Mouse (Mus musculus) kidney, embryonic 16.5 days (tissue): ENCODE data around the gene 1700034J05Rik. TPM values are rescaled to one million over a fixed set of nuclear protein-coding genes. Genes with fewer than 3 reads are reported as not detected.

Experiments used
- ATAC-seq: fragments of 200-750 bp; cut with Nextera tagmentation; 2 replicates; pipeline ENCODE4 v1.8.0; 2017; ENCODE audit warnings: moderate TSS enrichment; ENCODE audit not compliant: low FRiP score, low TSS enrichment
- H3K27ac ChIP-seq: fragments of 300-500 bp; sonication (generic); 2 replicates; pipeline ENCODE4 v1.5.1; 2014; ENCODE audit warnings: low read length
- H3K27me3 ChIP-seq: fragments of 300-500 bp; sonication (generic); 2 replicates; pipeline ENCODE4 v1.6.1; 2014; ENCODE audit warnings: low read length, control low read depth, mixed read lengths; ENCODE audit not compliant: insufficient read depth
- H3K36me3 ChIP-seq: fragments of 300-500 bp; sonication (generic); 2 replicates; pipeline ENCODE4 v1.6.1; 2014; ENCODE audit warnings: low read length, control low read depth, mixed read lengths; ENCODE audit not compliant: insufficient read depth
- H3K4me1 ChIP-seq: fragments of 300-500 bp; sonication (generic); 2 replicates; pipeline ENCODE4 v1.6.1; 2014; ENCODE audit warnings: low read length, control low read depth, mixed read lengths; ENCODE audit not compliant: insufficient read depth
- H3K4me2 ChIP-seq: fragments of 300-500 bp; sonication (generic); replicated peaks from 2 replicates; pipeline ENCODE4 v1.6.1; 2014; ENCODE audit warnings: low read depth, low read length
- H3K4me3 ChIP-seq: fragments of 300-500 bp; sonication (generic); 2 replicates; pipeline ENCODE4 v1.5.1; 2014; ENCODE audit warnings: mild to moderate bottlenecking, low read length
- H3K9ac ChIP-seq: fragments of 300-500 bp; sonication (generic); replicated peaks from 2 replicates; pipeline ENCODE4 v1.6.1; 2014; ENCODE audit warnings: low read length
- H3K9me3 ChIP-seq: fragments of 300-500 bp; sonication (generic); 2 replicates; pipeline ENCODE4 v1.6.1; 2016; ENCODE audit warnings: low read length, control low read depth
- WGBS: fragments of 180-500 bp; shearing (Covaris S2); extraction: QIAGEN DNeasy Blood & Tissue Kit; methylation state at CpG from one replicate; pipeline ENCODE4 v1.1.7; 2014; 5-methylcytosine and 5-hydroxymethylcytosine counted together
- polyA plus RNA-seq: library from polyadenylated mRNA; unstranded; fragments of >200 nt; fragmentation: Nextera tagmentation; extraction: Ambion mirVana; gene quantifications from 2 replicates; pipeline ENCODE4 v1.2.1, GENCODE M21; 2015

1700034J05Rik gene
- polyA plus RNA-seq, 1 experiment from 2014 or later, result 0.17 TPM

- Histone ChIP-seq H3K9me3 (no peaks in the 10 kb centered on the region), H3K27ac (peak overlapping the region; percentile 95), H3K27me3 (no peaks in the 10 kb centered on the region), H3K4me3 (no peak overlapping the region), H3K36me3 (peaks cover 7% of the 10 kb centered on the region; the same call in 1 of the 2 replicates), H3K9ac (no peak overlapping the region), H3K4me2 (peak overlapping the region; percentile 29), H3K4me1 (peaks cover 50% of the 10 kb centered on the region)
- ATAC-seq, result no peak; the same call in 1 of the 2 replicates
- 6% methylated on average over 4 of the region's 4 CpGs for WGBS
Observed at GRCm38 (mm10) chr6:146913489-146914198, 40.6 kb downstream of the 1700034J05Rik start.

GRCm38 (mm10) chr6:146912835-146913488 is 41.3 kb downstream of the 1700034J05Rik start:
- H3K27me3 ChIP-seq, result no peaks in the 10 kb centered on the region
- peak overlapping the region; percentile 95 for H3K27ac ChIP-seq
- WGBS, result 2% methylated on average over 3 of the region's 3 CpGs
- H3K4me3 ChIP-seq, result no peak overlapping the region
- H3K36me3 ChIP-seq, result peaks cover 3% of the 10 kb centered on the region; the same call in 1 of the 2 replicates
- no peaks in the 10 kb centered on the region for H3K9me3 ChIP-seq
- peak overlapping the region; percentile 29 for H3K4me2 ChIP-seq
- H3K9ac ChIP-seq, result 0 out of 2 replicates have a peak overlapping the region, but pooled peaks have one; percentile 40
- ATAC-seq, result peak; percentile 73
- peaks cover 50% of the 10 kb centered on the region for H3K4me1 ChIP-seq

- H3K4me3 ChIP-seq, result no peak overlapping the region
- no peak overlapping the region for H3K9ac ChIP-seq
- H3K27me3 ChIP-seq, result no peaks in the 10 kb centered on the region
- peaks cover 63% of the 10 kb centered on the region for H3K4me1 ChIP-seq
- ATAC-seq, result no peak
- H3K36me3 ChIP-seq, result peaks cover 3% of the 10 kb centered on the region; the same call in 1 of the 2 replicates
- H3K9me3 ChIP-seq, result no peaks in the 10 kb centered on the region
- WGBS, result 82% methylated on average over 2 of the region's 2 CpGs
- no peak overlapping the region for H3K27ac ChIP-seq
- no peak overlapping the region for H3K4me2 ChIP-seq
Observed at GRCm38 (mm10) chr6:146910801-146911200, 43.4 kb downstream of the 1700034J05Rik start.

GRCm38 (mm10) chr6:146909725-146910489 is 44.3 kb downstream of the 1700034J05Rik start:
- 70% methylated on average over 5 of the region's 5 CpGs for WGBS
- H3K4me2 ChIP-seq, result no peak overlapping the region
- no peaks in the 10 kb centered on the region for H3K9me3 ChIP-seq
- H3K27me3 ChIP-seq, result no peaks in the 10 kb centered on the region
- no peak overlapping the region for H3K9ac ChIP-seq
- no peak overlapping the region for H3K27ac ChIP-seq
- H3K36me3 ChIP-seq, result 0 out of 2 replicates have a peak, but pooled peaks cover 3% of the 10 kb centered on the region
- H3K4me3 ChIP-seq, result no peak overlapping the region
- no peak for ATAC-seq
- H3K4me1 ChIP-seq, result peaks cover 64% of the 10 kb centered on the region

- Histone ChIP-seq H3K4me1 (peaks cover 64% of the 10 kb centered on the region), H3K27me3 (no peaks in the 10 kb centered on the region), H3K27ac (no peak overlapping the region), H3K9ac (no peak overlapping the region), H3K9me3 (no peaks in the 10 kb centered on the region), H3K4me3 (no peak overlapping the region), H3K36me3 (0 out of 2 replicates have a peak, but pooled peaks cover 3% of the 10 kb centered on the region), H3K4me2 (no peak overlapping the region)
- ATAC-seq, result no peak
- WGBS, result 83% methylated on average over 2 of the region's 2 CpGs
Observed at GRCm38 (mm10) chr6:146908801-146909200, 45.4 kb downstream of the 1700034J05Rik start.

GRCm38 (mm10) chr6:146907795-146908190 is 46.4 kb downstream of the 1700034J05Rik start:
- H3K4me1 ChIP-seq, result peaks cover 59% of the 10 kb centered on the region
- WGBS, result 90% methylated on average over 1 of the region's 1 CpGs
- ATAC-seq, result no peak
- no peaks in the 10 kb centered on the region for H3K27me3 ChIP-seq
- H3K36me3 ChIP-seq, result 0 out of 2 replicates have a peak, but pooled peaks cover 3% of the 10 kb centered on the region
- H3K4me3 ChIP-seq, result no peak overlapping the region
- H3K27ac ChIP-seq, result no peak overlapping the region
- H3K9ac ChIP-seq, result no peak overlapping the region
- no peaks in the 10 kb centered on the region for H3K9me3 ChIP-seq
- H3K4me2 ChIP-seq, result no peak overlapping the region

- no peak overlapping the region for H3K4me2 ChIP-seq
- H3K27ac ChIP-seq, result 0 out of 2 replicates have a peak overlapping the region, but pooled peaks have one; percentile 3
- no peaks in the 10 kb centered on the region for H3K27me3 ChIP-seq
- WGBS, result 70% methylated on average over 5 of the region's 5 CpGs
- H3K9ac ChIP-seq, result no peak overlapping the region
- no peak overlapping the region for H3K4me3 ChIP-seq
- H3K9me3 ChIP-seq, result no peaks in the 10 kb centered on the region
- 0 out of 2 replicates have a peak, but pooled peaks cover 3% of the 10 kb centered on the region for H3K36me3 ChIP-seq
- peaks cover 54% of the 10 kb centered on the region for H3K4me1 ChIP-seq
- ATAC-seq, result no peak
Observed at GRCm38 (mm10) chr6:146907061-146907794, 47.0 kb downstream of the 1700034J05Rik start.

GRCm38 (mm10) chr6:146906000-146906786 is 48.0 kb downstream of the 1700034J05Rik start:
- H3K4me1 ChIP-seq, result peaks cover 43% of the 10 kb centered on the region
- peaks cover 5% of the 10 kb centered on the region; the same call in 1 of the 2 replicates for H3K36me3 ChIP-seq
- no peaks in the 10 kb centered on the region for H3K27me3 ChIP-seq
- 45% methylated on average over 3 of the region's 3 CpGs for WGBS
- H3K4me2 ChIP-seq, result no peak overlapping the region
- no peak overlapping the region for H3K4me3 ChIP-seq
- H3K27ac ChIP-seq, result peak overlapping the region; percentile 41; the same call in 1 of the 2 replicates
- ATAC-seq, result no peak
- no peak overlapping the region for H3K9ac ChIP-seq
- no peaks in the 10 kb centered on the region for H3K9me3 ChIP-seq
